Mouse (Mus musculus): ENCODE measurements around the gene Dusp1. TPM values are rescaled to one million over a fixed set of nuclear protein-coding genes. Genes with fewer than 3 reads are reported as not detected.

The Dusp1 gene
- polyA plus RNA-seq, 1 experiment from 2014 or later: 35.5 TPM

DNA sequence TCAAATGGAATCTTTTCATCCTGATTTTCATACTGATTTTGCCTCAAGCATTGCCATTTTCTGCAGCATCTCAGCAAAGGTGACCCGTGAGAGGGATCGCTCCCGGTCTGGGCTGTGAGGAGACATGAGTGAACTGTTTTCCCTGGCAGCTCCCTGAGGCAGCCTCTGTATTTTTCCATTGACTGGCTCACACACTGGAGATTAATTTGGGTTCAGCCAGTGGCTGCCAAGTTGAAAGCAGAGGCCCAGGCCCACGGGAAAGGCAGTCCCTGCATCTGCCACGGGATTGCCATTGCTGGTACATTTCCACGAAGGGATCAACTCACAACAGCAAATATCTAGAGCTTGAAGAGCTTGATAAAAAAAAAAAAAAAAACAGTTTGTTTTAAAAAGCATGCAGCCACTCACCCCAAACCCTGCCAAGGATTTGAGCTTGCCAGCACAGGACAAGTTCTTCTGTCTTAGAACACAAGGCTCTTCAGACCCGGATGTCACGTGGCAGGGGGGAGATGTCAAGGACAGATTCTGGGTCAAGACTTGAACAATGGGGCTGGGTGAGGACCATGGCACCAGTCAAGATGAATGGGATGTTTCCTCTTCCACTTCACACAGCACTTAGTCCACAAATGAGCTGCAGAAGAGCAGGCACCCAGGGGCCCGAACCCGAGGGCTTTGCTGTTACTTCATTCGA lies 57.8 kb downstream of the Dusp1 start:
- Histone ChIP-seq H3K27ac (peak overlapping the region; percentile 95), H3K36me3 (peaks cover 4% of the 10 kb centered on the region), H3K4me2 (peak overlapping the region; percentile 88), H3K27me3 (no peaks in the 10 kb centered on the region), H3K4me3 (peak overlapping the region; percentile 32), H3K9ac (peak overlapping the region; percentile 75), H3K4me1 (replicated peaks) (peaks cover 57% of the 10 kb centered on the region), H3K9me3 (no peaks in the 10 kb centered on the region)
- no peak for ATAC-seq (ENCODE audit: low FRiP score)
- 17% methylated on average over 11 of the region's 11 CpGs for WGBS

DNA sequence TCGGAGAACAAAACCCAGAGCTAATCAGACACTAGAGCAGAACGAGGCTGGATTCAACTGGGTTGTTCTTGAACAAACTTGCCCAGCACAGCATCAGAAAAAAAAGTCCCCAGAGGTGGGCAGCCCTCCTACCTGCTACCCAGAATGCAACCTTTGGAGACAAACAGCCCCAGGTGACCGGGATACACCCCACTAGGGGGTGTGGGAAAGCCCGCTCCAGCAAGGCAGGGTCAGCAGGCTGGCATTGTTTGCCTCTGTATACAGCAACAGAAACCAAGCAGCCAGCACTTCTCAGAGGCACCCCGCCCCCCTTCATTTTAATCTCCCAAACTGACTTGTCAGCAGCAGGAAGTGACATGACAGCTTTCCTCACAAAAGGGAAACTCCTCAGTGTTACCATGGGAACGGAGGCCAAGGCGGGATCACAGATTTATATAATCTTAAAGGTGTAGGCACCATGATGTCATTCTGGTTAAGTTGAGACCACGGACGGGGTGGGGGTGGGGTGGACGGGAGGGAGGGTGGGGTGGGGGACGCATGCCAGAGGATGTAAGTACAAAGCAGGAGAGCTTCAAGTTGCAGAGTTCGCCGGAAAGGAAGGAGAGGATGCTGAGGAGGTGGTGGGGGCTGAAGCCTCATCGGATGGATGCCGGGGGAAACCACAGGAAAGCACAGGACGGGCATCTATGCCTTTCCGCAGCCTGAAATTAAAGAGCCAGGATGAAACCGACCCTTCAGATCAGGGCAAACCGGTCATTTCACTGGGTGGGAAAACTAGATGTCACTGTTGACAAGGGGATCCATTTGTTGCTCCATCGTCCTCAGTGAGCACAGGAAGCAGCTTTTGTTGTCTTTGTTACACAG lies 58.9 kb downstream of the Dusp1 start:
- ATAC-seq (ENCODE audit: low FRiP score): peak; percentile 73
- peak overlapping the region; percentile 32 for H3K4me3 ChIP-seq
- WGBS: under 1% methylated on average over 20 of the region's 20 CpGs
- peak overlapping the region; percentile 88 for H3K4me2 ChIP-seq
- peaks cover 56% of the 10 kb centered on the region for H3K4me1 ChIP-seq (replicated peaks)
- H3K27ac ChIP-seq: peak overlapping the region; percentile 95
- no peaks in the 10 kb centered on the region for H3K9me3 ChIP-seq
- H3K9ac ChIP-seq: peak overlapping the region; percentile 75
- H3K27me3 ChIP-seq: no peaks in the 10 kb centered on the region
- H3K36me3 ChIP-seq: peaks cover 4% of the 10 kb centered on the region

DNA sequence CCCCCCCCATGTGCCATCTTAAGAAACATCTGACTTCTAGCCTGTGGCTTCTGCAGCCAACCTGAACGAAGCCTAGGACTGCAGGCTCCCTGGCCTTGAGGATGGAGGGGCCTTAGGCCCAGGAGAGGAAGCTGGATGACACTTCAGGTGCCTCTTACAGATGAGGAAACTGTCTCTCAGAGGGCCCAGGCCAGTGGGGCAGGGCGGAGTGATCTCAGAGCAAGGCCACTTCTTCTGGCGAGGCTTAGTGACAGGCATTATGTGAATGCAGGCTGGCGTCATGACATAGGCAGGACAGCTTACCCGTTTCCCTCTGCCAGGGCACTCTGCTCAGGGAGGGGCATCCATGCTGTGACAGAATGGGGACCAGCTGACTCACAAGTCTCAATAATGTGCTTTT lies 60.1 kb downstream of the Dusp1 start:
- Histone ChIP-seq H3K4me1 (replicated peaks) (peaks cover 52% of the 10 kb centered on the region), H3K4me3 (no peak overlapping the region), H3K9me3 (no peaks in the 10 kb centered on the region), H3K4me2 (no peak overlapping the region), H3K9ac (no peak overlapping the region), H3K27ac (peak overlapping the region; percentile 95), H3K36me3 (peaks cover 4% of the 10 kb centered on the region), H3K27me3 (no peaks in the 10 kb centered on the region)
- no peak for ATAC-seq (ENCODE audit: low FRiP score)
- 83% methylated on average over 5 of the region's 5 CpGs for WGBS

DNA sequence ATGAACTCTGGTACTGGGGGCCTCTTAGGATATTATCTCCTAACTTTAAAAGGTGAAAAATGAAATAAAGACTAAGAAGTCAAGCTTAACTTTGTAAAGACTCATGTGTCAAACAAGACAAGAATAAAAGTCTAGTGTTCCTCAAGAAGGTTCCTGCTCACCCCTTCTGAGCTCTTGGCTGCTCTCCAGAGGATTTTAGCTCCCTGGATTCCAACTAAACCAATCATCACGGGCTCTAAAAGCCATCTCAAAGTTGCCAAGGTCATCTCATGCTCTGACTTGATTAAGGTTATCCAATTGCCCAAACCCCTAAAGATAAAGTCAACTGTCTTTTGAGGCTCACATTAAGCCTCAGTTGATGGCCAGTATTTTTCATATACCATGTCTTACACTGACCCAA lies 63.3 kb downstream of the Dusp1 start:
- Histone ChIP-seq H3K4me3 (no peak overlapping the region), H3K4me2 (no peak overlapping the region), H3K9me3 (no peaks in the 10 kb centered on the region), H3K27ac (no peak overlapping the region), H3K27me3 (no peaks in the 10 kb centered on the region), H3K36me3 (no peaks in the 10 kb centered on the region), H3K4me1 (replicated peaks) (peaks cover 20% of the 10 kb centered on the region), H3K9ac (no peak overlapping the region)
- no peak for ATAC-seq (ENCODE audit: low FRiP score)
- 46% methylated on average over 1 of the region's 1 CpGs for WGBS

DNA sequence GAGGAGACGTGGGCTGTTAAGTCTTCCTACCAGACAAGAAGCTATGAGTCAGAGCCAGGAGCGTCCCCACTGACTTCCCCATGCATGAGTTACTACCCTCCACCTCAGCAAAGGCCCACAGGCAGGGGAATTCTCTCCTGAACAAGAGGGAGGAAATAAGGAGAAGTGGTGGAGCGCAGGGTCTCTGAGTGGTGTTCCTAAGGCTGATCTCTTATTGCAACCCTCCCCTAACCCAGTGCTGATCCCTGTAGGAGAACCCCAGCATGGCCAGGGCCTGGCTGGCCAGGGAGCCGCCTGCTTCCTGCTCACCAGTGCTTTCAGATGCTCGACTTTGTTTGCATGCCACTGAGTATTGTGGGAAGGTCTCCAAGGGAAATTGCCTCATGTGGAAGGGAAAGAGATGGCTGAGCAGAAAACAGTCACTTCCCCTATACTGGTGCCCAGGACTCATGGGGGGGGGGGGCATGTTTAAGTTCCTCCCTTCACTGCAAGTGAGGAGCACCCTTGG lies 64.5 kb downstream of the Dusp1 start:
- H3K4me3 ChIP-seq: no peak overlapping the region
- peaks cover 8% of the 10 kb centered on the region for H3K4me1 ChIP-seq (replicated peaks)
- WGBS: 67% methylated on average over 5 of the region's 5 CpGs
- H3K4me2 ChIP-seq: no peak overlapping the region
- no peak overlapping the region for H3K9ac ChIP-seq
- H3K27me3 ChIP-seq: no peaks in the 10 kb centered on the region
- no peak for ATAC-seq (ENCODE audit: low FRiP score)
- no peak overlapping the region; the same call in 1 of the 2 replicates for H3K27ac ChIP-seq
- 0 out of 2 replicates have a peak, but pooled peaks cover 5% of the 10 kb centered on the region for H3K9me3 ChIP-seq
- H3K36me3 ChIP-seq: no peaks in the 10 kb centered on the region

DNA sequence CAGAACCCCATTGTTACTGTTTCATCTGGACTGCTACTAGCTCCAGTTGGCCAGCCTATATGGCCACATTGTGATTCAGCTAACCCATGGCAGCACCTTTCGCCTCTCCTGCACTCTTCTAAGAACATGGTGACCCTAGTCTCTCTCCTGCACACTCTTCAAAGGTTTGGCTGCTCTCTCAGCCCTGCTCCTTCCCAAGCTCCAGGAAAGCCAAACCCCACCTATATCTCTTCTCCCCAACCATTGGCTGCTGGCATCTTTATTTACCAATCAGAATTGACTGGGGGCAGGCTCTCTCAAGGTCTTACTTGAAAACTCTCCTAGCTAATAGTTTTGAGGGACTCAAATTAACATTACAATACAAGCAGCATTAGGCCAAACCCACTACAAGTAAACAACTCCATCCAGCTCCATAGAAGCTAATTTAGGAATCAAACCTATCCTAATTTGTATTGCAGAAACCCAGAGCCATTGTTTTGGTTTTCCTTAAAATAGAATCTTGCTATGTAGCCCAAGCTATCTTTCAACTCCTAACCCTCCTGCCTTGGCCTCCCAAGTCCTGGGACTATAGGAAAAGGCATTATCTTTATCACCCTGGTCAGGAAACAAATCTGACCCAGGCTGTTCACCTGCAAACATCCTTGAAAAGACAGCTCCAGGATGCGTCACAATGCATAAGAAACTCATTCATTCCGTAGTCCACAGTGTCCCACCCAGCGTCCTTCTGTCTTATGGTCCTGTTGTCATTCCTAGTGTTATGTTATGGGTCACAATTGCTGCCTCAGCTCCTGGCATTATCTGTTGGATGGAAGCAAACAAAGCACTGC lies 67.1 kb downstream of the Dusp1 start:
- no peak overlapping the region for H3K27ac ChIP-seq
- H3K9me3 ChIP-seq: 0 out of 2 replicates have a peak, but pooled peaks cover 5% of the 10 kb centered on the region
- no peak overlapping the region for H3K9ac ChIP-seq
- no peak overlapping the region for H3K4me2 ChIP-seq
- H3K4me3 ChIP-seq: no peak overlapping the region
- H3K27me3 ChIP-seq: no peaks in the 10 kb centered on the region
- ATAC-seq (ENCODE audit: low FRiP score): no peak
- 90% methylated on average over 4 of the region's 4 CpGs for WGBS
- H3K4me1 ChIP-seq (replicated peaks): no peaks in the 10 kb centered on the region
- H3K36me3 ChIP-seq: no peaks in the 10 kb centered on the region

DNA sequence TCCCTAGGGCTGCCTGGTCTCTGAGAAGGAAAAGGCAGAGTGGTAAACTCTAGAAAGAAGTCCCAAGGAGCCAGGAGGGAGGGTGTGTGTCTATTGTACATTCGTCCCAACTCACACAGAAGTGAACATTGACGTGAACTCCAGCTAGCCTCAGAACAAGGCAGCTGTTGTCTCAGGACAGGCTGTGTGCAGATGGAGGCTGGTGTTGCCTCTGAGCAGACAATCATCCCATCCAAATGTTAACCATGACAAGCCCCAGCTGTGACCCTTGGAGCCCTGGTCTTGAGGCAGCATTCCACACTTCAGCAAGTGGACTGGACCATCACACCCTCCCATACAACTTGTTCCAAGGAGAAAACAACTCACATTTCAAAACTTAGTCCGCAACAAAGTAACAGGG lies 69.7 kb downstream of the Dusp1 start:
- Histone ChIP-seq H3K27ac (no peak overlapping the region), H3K9ac (no peak overlapping the region), H3K4me3 (no peak overlapping the region), H3K4me2 (no peak overlapping the region), H3K9me3 (0 out of 2 replicates have a peak, but pooled peaks cover 5% of the 10 kb centered on the region), H3K27me3 (no peaks in the 10 kb centered on the region), H3K36me3 (no peaks in the 10 kb centered on the region), H3K4me1 (replicated peaks) (no peaks in the 10 kb centered on the region)
- WGBS: 88% methylated on average over 3 of the region's 3 CpGs
- ATAC-seq (ENCODE audit: low FRiP score): no peak

DNA sequence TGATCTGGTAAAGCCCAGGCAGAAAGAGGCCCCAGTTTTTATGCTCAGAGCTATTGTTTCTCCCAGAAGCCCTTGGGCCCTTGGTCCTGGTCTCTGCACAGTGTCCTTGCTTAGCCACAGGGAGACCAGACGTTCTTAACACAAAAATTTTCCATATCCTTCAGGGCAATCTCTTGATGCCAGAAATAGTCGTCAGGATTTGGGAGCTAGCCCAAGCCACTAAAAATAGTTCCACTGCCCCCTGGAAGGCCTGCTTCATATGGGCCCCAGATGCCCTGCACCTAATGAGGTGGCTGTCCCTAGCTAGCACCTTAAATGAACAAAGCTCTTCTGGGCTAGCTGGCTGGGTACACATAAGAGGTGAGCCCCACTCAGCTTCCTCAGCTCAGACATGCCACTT lies 71.0 kb downstream of the Dusp1 start:
- H3K4me2 ChIP-seq: no peak overlapping the region
- H3K4me3 ChIP-seq: no peak overlapping the region
- WGBS: 91% methylated on average over 2 of the region's 2 CpGs
- ATAC-seq (ENCODE audit: low FRiP score): no peak
- H3K36me3 ChIP-seq: no peaks in the 10 kb centered on the region
- H3K9ac ChIP-seq: no peak overlapping the region
- H3K27me3 ChIP-seq: no peaks in the 10 kb centered on the region
- no peaks in the 10 kb centered on the region for H3K4me1 ChIP-seq (replicated peaks)
- no peak overlapping the region for H3K27ac ChIP-seq
- 0 out of 2 replicates have a peak, but pooled peaks cover 5% of the 10 kb centered on the region for H3K9me3 ChIP-seq

DNA sequence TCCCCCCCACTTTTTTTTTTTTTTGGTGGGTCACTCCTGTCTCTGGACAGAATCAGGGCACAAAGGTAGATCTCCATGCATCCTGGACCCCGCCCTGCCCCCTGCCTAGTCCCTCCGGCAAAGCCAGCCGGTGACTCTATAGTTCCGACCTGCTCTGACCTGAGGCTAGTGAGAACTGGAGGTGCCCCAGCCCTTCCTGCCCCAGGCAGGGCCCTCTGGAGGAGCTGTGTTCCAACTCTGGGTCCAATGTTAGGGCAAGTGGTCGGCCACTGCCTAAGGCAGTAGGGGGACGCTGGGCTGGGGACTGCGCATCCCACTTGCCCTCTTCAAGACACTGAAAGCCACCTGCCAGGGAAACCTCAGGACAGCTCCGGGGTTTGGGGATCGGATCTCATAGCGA lies 71.9 kb downstream of the Dusp1 start:
- H3K27ac ChIP-seq: no peak overlapping the region
- no peak for ATAC-seq (ENCODE audit: low FRiP score)
- no peak overlapping the region for H3K4me2 ChIP-seq
- H3K36me3 ChIP-seq: no peaks in the 10 kb centered on the region
- H3K27me3 ChIP-seq: no peaks in the 10 kb centered on the region
- H3K4me1 ChIP-seq (replicated peaks): no peaks in the 10 kb centered on the region
- H3K9ac ChIP-seq: no peak overlapping the region
- WGBS: 91% methylated on average over 10 of the region's 10 CpGs
- 0 out of 2 replicates have a peak, but pooled peaks cover 5% of the 10 kb centered on the region for H3K9me3 ChIP-seq
- no peak overlapping the region for H3K4me3 ChIP-seq

DNA sequence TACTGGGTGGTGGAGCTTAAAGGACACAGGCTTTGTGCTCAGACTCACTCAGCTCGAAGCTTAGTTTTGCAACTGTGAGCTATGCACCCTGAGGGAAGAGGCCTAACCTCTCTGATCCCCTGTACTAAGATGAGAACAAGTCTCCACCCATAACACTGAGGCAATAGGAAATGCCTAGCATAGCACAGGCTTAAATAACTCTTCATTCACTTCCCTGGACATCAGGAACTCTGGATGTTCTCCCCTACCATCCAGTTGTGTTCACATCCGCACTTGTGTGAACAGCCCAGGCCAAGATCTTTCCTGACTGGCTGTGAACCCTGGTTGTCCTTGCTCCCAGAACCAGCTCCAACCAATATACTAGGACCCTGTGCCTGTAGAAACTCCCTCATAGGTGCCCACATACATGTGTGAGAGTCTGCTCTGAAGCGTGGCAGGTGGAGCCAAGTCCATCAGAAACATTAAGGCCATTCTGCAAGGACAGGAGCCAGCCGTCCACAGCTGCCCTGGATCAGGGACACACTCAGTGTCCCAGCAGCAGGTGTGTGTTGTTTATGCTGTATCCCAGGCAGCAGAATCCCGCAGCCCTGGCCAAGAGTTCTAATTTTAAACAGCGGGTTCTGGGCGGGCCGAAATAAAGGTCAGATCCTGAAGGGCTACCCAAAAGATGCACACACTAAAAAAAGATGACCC lies 73.1 kb downstream of the Dusp1 start:
- Histone ChIP-seq H3K27ac (no peak overlapping the region), H3K36me3 (no peaks in the 10 kb centered on the region), H3K27me3 (no peaks in the 10 kb centered on the region), H3K9me3 (0 out of 2 replicates have a peak, but pooled peaks cover 5% of the 10 kb centered on the region), H3K4me1 (replicated peaks) (no peaks in the 10 kb centered on the region), H3K9ac (no peak overlapping the region), H3K4me3 (no peak overlapping the region), H3K4me2 (no peak overlapping the region)
- no peak for ATAC-seq (ENCODE audit: low FRiP score)
- 89% methylated on average over 8 of the region's 8 CpGs for WGBS

DNA sequence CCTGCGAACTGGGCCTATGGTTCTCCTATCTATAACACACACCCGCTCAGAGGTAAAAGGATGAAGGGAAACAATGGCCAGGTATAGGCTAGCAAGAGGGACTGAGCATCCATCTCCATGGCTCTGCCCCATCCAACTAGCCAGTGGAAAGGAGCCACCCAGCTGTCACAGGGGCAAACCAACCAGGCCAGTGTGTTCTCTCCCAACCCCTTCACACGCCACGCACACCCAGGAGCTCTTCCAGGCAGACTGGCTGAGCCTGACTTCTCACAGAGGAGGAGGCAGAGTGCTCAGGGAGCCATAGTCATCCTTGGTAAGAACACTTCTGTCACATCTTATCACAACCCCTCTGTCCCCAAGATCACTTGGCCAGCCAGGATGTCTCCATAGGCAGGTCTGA lies 74.0 kb downstream of the Dusp1 start:
- H3K4me3 ChIP-seq: no peak overlapping the region

More for the DNA sequence above, 74.0 kb downstream of the Dusp1 start:
- H3K36me3 ChIP-seq: no peaks in the 10 kb centered on the region
- 0 out of 2 replicates have a peak, but pooled peaks cover 4% of the 10 kb centered on the region for H3K9me3 ChIP-seq
- H3K9ac ChIP-seq: no peak overlapping the region
- no peaks in the 10 kb centered on the region for H3K4me1 ChIP-seq (replicated peaks)
- no peak for ATAC-seq (ENCODE audit: low FRiP score)
- no peak overlapping the region for H3K27ac ChIP-seq
- no peak overlapping the region for H3K4me2 ChIP-seq
- 95% methylated on average over 4 of the region's 4 CpGs for WGBS
- no peaks in the 10 kb centered on the region for H3K27me3 ChIP-seq

Data from hindbrain, embryonic 13.5 days (tissue).